In the genomic region with DNA sequence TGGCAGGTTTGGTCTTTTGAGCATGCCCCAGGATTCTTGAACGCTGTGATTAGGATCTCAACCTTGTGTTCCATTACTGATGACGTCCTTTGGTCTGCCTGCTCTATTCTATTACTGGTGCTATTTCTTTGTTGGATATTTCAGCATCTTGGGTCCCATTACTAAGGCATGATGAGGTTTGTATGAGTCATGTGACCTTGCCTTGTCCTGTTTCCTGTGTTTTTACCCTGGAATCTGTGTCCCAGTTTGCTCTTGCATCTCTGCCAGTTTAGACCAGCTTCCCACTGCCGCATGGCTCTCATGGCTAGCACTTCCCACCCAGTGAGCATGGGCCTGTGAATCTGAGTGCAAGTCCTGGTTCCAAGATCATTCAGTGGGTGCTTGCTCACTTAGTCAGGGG, we compare ENCODE assay signal across 23 mouse cellular contexts. TPM values are rescaled to one million over a fixed set of nuclear protein-coding genes. Genes with fewer than 3 reads are reported as not detected.
A peak's percentile ranks its signal among the peaks of the same experiment; 100 is the strongest.
DNase-seq lines count a peak whose midpoint lies in the region; ATAC-seq and TF ChIP-seq lines count a peak whose summit lies in the region.
"Had no signal": no experiment of that assay in that cellular context is flagged by ENCODE, and none has a peak within 500 bp of the region (broad histone marks: within the 10 kb centered on the region; RNA-seq: fewer than 3 reads in every experiment).

No protein-coding gene starts in this region.

- H3K27me3 ChIP-seq in heart, embryonic 10.5 days (ENCODE audit: insufficient read depth, poor library complexity, severe bottlenecking): no peaks in the 10 kb centered on the region
- H3K27me3 ChIP-seq in C2C12 (ENCODE audit: control insufficient read depth, insufficient read depth, insufficient read length): no peaks in the 10 kb centered on the region
- H3K27me3 ChIP-seq in myocyte (ENCODE audit: control insufficient read depth, insufficient read depth, insufficient read length): no peaks in the 10 kb centered on the region
- H3K27me3 ChIP-seq: CH12.LX; embryonic facial prominence, embryonic 12.5 days; forebrain, embryonic 13.5 days; forebrain, embryonic 15.5 days had no signal

- DNase-seq in adrenal gland, postnatal 14 days: peak; percentile 18
- DNase-seq in adrenal gland, postnatal 25 days: no peak
- DNase-seq in heart, embryonic 10.5 days (ENCODE audit: low spot score): peak; percentile 11
- DNase-seq in heart, postnatal 4 days: no peak
- no peak for DNase-seq in c-Kit-positive CD71-positive TER-119-positive erythroid progenitor cells, embryonic 14.5 days (ENCODE audit: low spot score)
- DNase-seq: adrenal gland, adult 8-10 months; B cell, adult 2 months; cerebellum, adult 11-12 months; cerebellum, adult 2 months; cerebellum, adult 9-10 months; cerebellum, postnatal 10 days; cerebellum, postnatal 25 days; forebrain, postnatal 0 days had no signal

- TF ChIP-seq POLR2A in myocyte (IDR thresholded peaks at IDR 0.05; ENCODE audit: insufficient read length, low read depth): no peak

- H3K4me3 ChIP-seq in heart, embryonic 10.5 days: no peak overlapping the region
- no peak overlapping the region for H3K4me3 ChIP-seq in C2C12 (ENCODE audit: insufficient read depth, poor library complexity, severe bottlenecking)
- H3K4me3 ChIP-seq in myocyte: no peak overlapping the region
- H3K4me3 ChIP-seq: embryonic facial prominence, embryonic 10.5 days; embryonic facial prominence, embryonic 12.5 days; forebrain, embryonic 13.5 days; forebrain, embryonic 15.5 days had no signal

- H3K4me2 ChIP-seq in myocyte (ENCODE audit: low read depth): no peak overlapping the region
- H3K4me2 ChIP-seq: embryonic facial prominence, embryonic 12.5 days; forebrain, embryonic 13.5 days; forebrain, embryonic 15.5 days had no signal

- no peaks in the 10 kb centered on the region for H3K4me1 ChIP-seq in heart, embryonic 10.5 days
- H3K4me1 ChIP-seq: embryonic facial prominence, embryonic 12.5 days; forebrain, embryonic 13.5 days; forebrain, embryonic 15.5 days had no signal

- H3K79me3 ChIP-seq in C2C12 (ENCODE audit: low read depth): no peaks in the 10 kb centered on the region

- no peak overlapping the region for H3K27ac ChIP-seq in heart, embryonic 10.5 days
- H3K27ac ChIP-seq: embryonic facial prominence, embryonic 10.5 days; embryonic facial prominence, embryonic 12.5 days; forebrain, embryonic 13.5 days; forebrain, embryonic 15.5 days had no signal

- H3K79me2 ChIP-seq in C2C12 (ENCODE audit: control insufficient read depth, insufficient read depth) (no peaks in the 10 kb centered on the region), myocyte (ENCODE audit: control insufficient read depth, insufficient read depth) (no peaks in the 10 kb centered on the region)

- TF ChIP-seq CTCF in C2C12 (IDR thresholded peaks at IDR 0.05; ENCODE audit: control insufficient read depth, insufficient read depth, insufficient read length): no peak

- H3ac ChIP-seq in C2C12 (ENCODE audit: control insufficient read depth, insufficient read length, low read depth) (no peak overlapping the region), myocyte (ENCODE audit: control insufficient read depth, insufficient read length) (no peak overlapping the region)

- 83% methylated on average over 3 of the region's 3 CpGs for WGBS in heart, embryonic 10.5 days

- no peaks in the 10 kb centered on the region for H3K36me3 ChIP-seq in heart, embryonic 10.5 days
- H3K36me3 ChIP-seq in C2C12 (ENCODE audit: control insufficient read depth, insufficient read depth): no peaks in the 10 kb centered on the region
- H3K36me3 ChIP-seq in myocyte (ENCODE audit: control insufficient read depth, insufficient read depth): no peaks in the 10 kb centered on the region
- H3K36me3 ChIP-seq: embryonic facial prominence, embryonic 10.5 days; embryonic facial prominence, embryonic 12.5 days; forebrain, embryonic 15.5 days; G1E had no signal

- H3K9me3 ChIP-seq in heart, embryonic 10.5 days: no peaks in the 10 kb centered on the region
- H3K9me3 ChIP-seq: embryonic facial prominence, embryonic 10.5 days; forebrain, embryonic 13.5 days; forebrain, embryonic 15.5 days; G1E had no signal

- ATAC-seq in megakaryocyte-erythroid progenitor cell, adult 5-6 weeks (replicated peaks; ENCODE audit: low FRiP score, low TSS enrichment, poor library complexity, severe bottlenecking): no peak
- ATAC-seq: forebrain, embryonic 13.5 days; forebrain, embryonic 15.5 days; forebrain, postnatal 0 days had no signal

TF ChIP-seq in C2C12, 6 proteins besides CTCF, POLR2A, EP300 and RAD21:
- TF ChIP-seq USF1 (IDR thresholded peaks at IDR 0.05; ENCODE audit: low read depth): peak; percentile 44
- no peak for TF ChIP-seq MAX (IDR thresholded peaks at IDR 0.05)
- no peak for TF ChIP-seq MYOG (IDR thresholded peaks at IDR 0.05; ENCODE audit: control insufficient read depth, extremely low read depth, insufficient read length)
- no peak for TF ChIP-seq FOSL1 (IDR thresholded peaks at IDR 0.05; ENCODE audit: insufficient read depth, low read length, poor library complexity, severe bottlenecking)
- no peak for TF ChIP-seq MYOD1 (IDR thresholded peaks at IDR 0.05; ENCODE audit: control insufficient read depth, insufficient read length, low read depth)

TF ChIP-seq in myocyte, 11 proteins besides CTCF, POLR2A, EP300 and RAD21:
- TF ChIP-seq E2F4 (IDR thresholded peaks at IDR 0.05; ENCODE audit: insufficient read depth): no peak
- TF ChIP-seq USF1 (IDR thresholded peaks at IDR 0.05; ENCODE audit: low read depth): peak; percentile 26

RNA-seq across cellular contexts. Expression of gene Nelfcd, which starts 23.7 kb away (rescaled TPM):
- total RNA-seq in adrenal gland, postnatal 14 days (2021): 51.5 and 63.4 TPM in 2 replicates
- 61.9 and 63.7 TPM in 2 replicates for total RNA-seq in adrenal gland, postnatal 25 days (2021)
- 124 and 133 TPM in 2 replicates for polyA plus RNA-seq in heart, embryonic 10.5 days (2016; fragmentation: Nextera tagmentation; extraction: Ambion mirVana)
- 10 to 100 TPM; 50.5 to 56.3 TPM for total RNA-seq in heart, postnatal 4 days (2021)
- 60.0 TPM for polyA plus RNA-seq in C2C12 (2012; fragmentation: generic; extraction: Trizol)
- 47.9 TPM for polyA plus RNA-seq in myocyte (2012; fragmentation: generic; extraction: Trizol)
- 73.4 and 90.4 TPM in 2 replicates for total RNA-seq in megakaryocyte-erythroid progenitor cell, adult 5-6 weeks (2014; fragmentation: Nextera tagmentation)
- total RNA-seq in megakaryocyte-erythroid progenitor cell, adult 5-6 weeks (2017): 49.0 and 50.4 TPM in 2 replicates

RNA-seq across cellular contexts. Expression of gene Gm20721, which starts 45.4 kb away (rescaled TPM):
- 4.6 and 5.4 TPM in 2 replicates for total RNA-seq in adrenal gland, postnatal 14 days (2021)
- 2.1 and 2.4 TPM in 2 replicates for total RNA-seq in adrenal gland, postnatal 25 days (2021)
- polyA plus RNA-seq in heart, embryonic 10.5 days (2016; fragmentation: Nextera tagmentation; extraction: Ambion mirVana): 7.1 and 20.6 TPM in 2 replicates
- 1 to 10 TPM; 2.2 to 3.4 TPM for total RNA-seq in heart, postnatal 4 days (2021)
- 2.9 TPM for polyA plus RNA-seq in C2C12 (2012; fragmentation: generic; extraction: Trizol)
- polyA plus RNA-seq in myocyte (2012; fragmentation: generic; extraction: Trizol): 9.7 TPM
- 0.13 TPM in 1 of 2 replicates, not detected in the other for total RNA-seq in megakaryocyte-erythroid progenitor cell, adult 5-6 weeks (2014; fragmentation: Nextera tagmentation)
- 2.7 and 5.7 TPM in 2 replicates for total RNA-seq in megakaryocyte-erythroid progenitor cell, adult 5-6 weeks (2017)
- total RNA-seq: forebrain, postnatal 0 days had no signal

RNA-seq across cellular contexts. Expression of gene Ctsz, which starts 46.9 kb away (rescaled TPM):
- total RNA-seq in adrenal gland, postnatal 14 days (2021): 154 and 160 TPM in 2 replicates
- total RNA-seq in adrenal gland, postnatal 25 days (2021): 133 and 134 TPM in 2 replicates
- 124 and 133 TPM in 2 replicates for polyA plus RNA-seq in heart, embryonic 10.5 days (2016; fragmentation: Nextera tagmentation; extraction: Ambion mirVana)
- 10 to 100 TPM; 49.4 to 50.2 TPM for total RNA-seq in heart, postnatal 4 days (2021)
- polyA plus RNA-seq in C2C12 (2012; fragmentation: generic; extraction: Trizol) (188 TPM), myocyte (2012; fragmentation: generic; extraction: Trizol) (244 TPM)
- 44.2 and 46.0 TPM in 2 replicates for total RNA-seq in megakaryocyte-erythroid progenitor cell, adult 5-6 weeks (2014; fragmentation: Nextera tagmentation)
- 67.3 and 69.2 TPM in 2 replicates for total RNA-seq in megakaryocyte-erythroid progenitor cell, adult 5-6 weeks (2017)

RNA-seq across cellular contexts. Expression of gene Tubb1, which starts 58.6 kb away (rescaled TPM):
- total RNA-seq in adrenal gland, postnatal 14 days (2021): 1.0 and 2.7 TPM in 2 replicates
- total RNA-seq in adrenal gland, postnatal 25 days (2021): 0.73 TPM in 1 of 2 replicates, not detected in the other
- polyA plus RNA-seq in heart, embryonic 10.5 days (2016; fragmentation: Nextera tagmentation; extraction: Ambion mirVana): 7.6 and 12.0 TPM in 2 replicates
- total RNA-seq in heart, postnatal 4 days (2021): 1 to 10 TPM; 1.3 to 1.7 TPM
- polyA plus RNA-seq in C2C12 (2012; fragmentation: generic; extraction: Trizol) (not detected), myocyte (2012; fragmentation: generic; extraction: Trizol) (not detected)
- total RNA-seq in megakaryocyte-erythroid progenitor cell, adult 5-6 weeks (2014; fragmentation: Nextera tagmentation): not detected in 2 replicates
- 1.5 and 3.5 TPM in 2 replicates for total RNA-seq in megakaryocyte-erythroid progenitor cell, adult 5-6 weeks (2017)
- total RNA-seq: CH12.LX had no signal
- polyA plus RNA-seq: cortical plate, adult 2 months; G1E had no signal

Comparison
In these comparisons a context has a peak if more than half of its experiments do, and no peak if none do; other contexts are left out.
1. DNase-seq: peak in adrenal gland, postnatal 14 days (single experiment) and heart, embryonic 10.5 days (single experiment); none in adrenal gland, postnatal 25 days (single experiment), heart, postnatal 4 days (single experiment) and c-Kit-positive CD71-positive TER-119-positive erythroid progenitor cells, embryonic 14.5 days (single experiment).